Mouse (Mus musculus): Measurements from ENCODE around the gene Vmn1r205.
"Not testable (repeated sequence)": the region's sequence is repeated elsewhere in the genome, so short reads cannot be mapped to it uniquely, and the experiment has no call there.

The Vmn1r205 gene

GRCm38 (mm10) chr13:22592900-22593299 is at the start of gene Vmn1r205:
TSS of gene Vmn1r205 (minus strand) at chr13:22593000.
- no peak for DNase-seq (ENCODE audit: inconsistent ontology term)

GRCm38 (mm10) chr13:22624151-22624550 is 31.4 kb upstream of the Vmn1r205 start, which contains the start of gene Vmn1r206:
TSS of gene Vmn1r206 (minus strand) at chr13:22624251.
- not testable (repeated sequence) for DNase-seq (ENCODE audit: inconsistent ontology term)

GRCm38 (mm10) chr13:22583336-22583735 is 9.5 kb downstream of the Vmn1r205 start:
- not testable (repeated sequence) for DNase-seq (ENCODE audit: inconsistent ontology term)

- DNase-seq (ENCODE audit: inconsistent ontology term), result not testable (repeated sequence)
Observed at GRCm38 (mm10) chr13:22574911-22575310, 17.9 kb downstream of the Vmn1r205 start.

- DNase-seq (ENCODE audit: inconsistent ontology term), result not testable (repeated sequence)
Observed at GRCm38 (mm10) chr13:22552898-22553297, 39.9 kb downstream of the Vmn1r205 start, which contains the start of gene Vmn1r204. TSS of gene Vmn1r204 (plus strand) at chr13:22553198.
